Mouse (Mus musculus): ENCODE measurements at regions not wholly inside any gene's neighbourhood (a gene's known extent, or its start where the extent isn't known, plus 50 kb on each side); places are given as distances from the start of the nearest gene placed in this dataset.
A peak's percentile ranks its signal among the peaks of the same experiment; 100 is the strongest.

DNA sequence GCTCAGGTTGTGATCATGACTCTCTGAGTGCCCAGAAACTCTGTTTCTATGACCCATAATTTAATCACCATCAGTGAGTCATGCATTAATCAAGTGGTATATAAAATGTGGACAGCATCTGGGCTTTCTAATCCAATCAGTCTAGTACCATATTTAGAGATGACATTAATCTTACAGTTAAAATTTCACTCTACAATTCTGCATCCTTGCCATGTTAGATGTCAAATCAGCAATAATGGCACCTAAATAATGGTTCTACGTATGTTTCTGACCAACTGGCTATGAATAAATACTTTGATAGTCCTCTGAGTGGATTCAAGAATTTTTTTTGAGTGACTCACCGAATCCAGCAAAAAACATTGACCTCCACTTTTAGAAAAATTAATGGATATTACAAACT, 383.0 kb upstream of the Gm12666 start:
- no peaks in the 10 kb centered on the region for H3K79me2 ChIP-seq (ENCODE audit: control insufficient read depth, insufficient read depth)
- H3K27me3 ChIP-seq (ENCODE audit: control insufficient read depth, insufficient read depth, insufficient read length) = no peaks in the 10 kb centered on the region
- TF ChIP-seq E2F4 (IDR thresholded peaks at IDR 0.05; ENCODE audit: insufficient read depth) (no peak), REST (IDR thresholded peaks at IDR 0.05; ENCODE audit: insufficient read depth, insufficient read length) (no peak), TCF3 (IDR thresholded peaks at IDR 0.05; ENCODE audit: insufficient read length, low read depth) (no peak), USF1 (IDR thresholded peaks at IDR 0.05; ENCODE audit: low read depth) (no peak), POLR2AphosphoS2 (IDR thresholded peaks at IDR 0.05; ENCODE audit: insufficient read length, low read depth) (no peak), CEBPB (IDR thresholded peaks at IDR 0.05; ENCODE audit: insufficient read depth, poor library complexity, severe bottlenecking) (no peak)
- H3K4me3 ChIP-seq = no peak overlapping the region
- no peaks in the 10 kb centered on the region for H3K36me3 ChIP-seq (ENCODE audit: control insufficient read depth, insufficient read depth)
- no peak overlapping the region for H3K4me2 ChIP-seq (ENCODE audit: low read depth)
- no peak overlapping the region for H3ac ChIP-seq (ENCODE audit: control insufficient read depth, insufficient read length)

- no peaks in the 10 kb centered on the region for H3K79me2 ChIP-seq (ENCODE audit: control insufficient read depth, insufficient read depth)
- no peak overlapping the region for H3K4me2 ChIP-seq (ENCODE audit: low read depth)
- no peak overlapping the region for H3K4me3 ChIP-seq
- no peak overlapping the region for H3ac ChIP-seq (ENCODE audit: control insufficient read depth, insufficient read length)
- no peaks in the 10 kb centered on the region for H3K36me3 ChIP-seq (ENCODE audit: control insufficient read depth, insufficient read depth)
- no peaks in the 10 kb centered on the region for H3K27me3 ChIP-seq (ENCODE audit: control insufficient read depth, insufficient read depth, insufficient read length)
- no peak for TF ChIP-seq POLR2A (IDR thresholded peaks at IDR 0.05; ENCODE audit: insufficient read length, low read depth)
- no peak for TF ChIP-seq TCF3 (IDR thresholded peaks at IDR 0.05; ENCODE audit: insufficient read length, low read depth)
- TF ChIP-seq CEBPB (IDR thresholded peaks at IDR 0.05; ENCODE audit: insufficient read depth, poor library complexity, severe bottlenecking) = no peak
- TF ChIP-seq REST (IDR thresholded peaks at IDR 0.05; ENCODE audit: insufficient read depth, insufficient read length) = no peak
- TF ChIP-seq MAX (IDR thresholded peaks at IDR 0.05; ENCODE audit: low read depth) = no peak
These were observed 373.8 kb upstream of the Gm12666 start for GRCm38 (mm10) chr4:92565357-92565756.

GRCm38 (mm10) chr4:92555186-92555585, 363.6 kb upstream of the Gm12666 start:
- TF ChIP-seq CEBPB (IDR thresholded peaks at IDR 0.05; ENCODE audit: insufficient read depth, poor library complexity, severe bottlenecking) (no peak), E2F4 (IDR thresholded peaks at IDR 0.05; ENCODE audit: insufficient read depth) (no peak), USF1 (IDR thresholded peaks at IDR 0.05; ENCODE audit: low read depth) (peak; percentile 5), TCF3 (IDR thresholded peaks at IDR 0.05; ENCODE audit: insufficient read length, low read depth) (no peak)
- H3K4me3 ChIP-seq = no peak overlapping the region

DNA sequence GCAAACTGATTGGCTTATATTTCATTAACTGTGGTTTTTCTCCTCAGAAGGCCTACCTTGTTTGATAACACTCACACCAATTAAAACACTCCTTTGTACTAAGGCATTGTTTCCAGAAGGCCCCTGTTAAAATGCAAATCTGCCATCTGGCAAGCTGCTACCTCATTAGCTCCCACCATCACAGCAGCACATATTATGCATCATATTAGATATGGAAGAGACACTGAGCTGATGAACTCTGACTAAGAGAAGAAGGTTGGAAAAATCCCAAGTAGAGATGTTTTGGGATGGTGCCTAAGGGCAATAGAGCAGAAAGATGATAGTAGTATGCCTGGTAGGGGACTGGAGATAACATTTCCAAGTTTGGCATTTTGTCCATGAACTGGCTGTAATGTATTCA, 350.5 kb upstream of the Gm12666 start:
- no peaks in the 10 kb centered on the region for H3K36me3 ChIP-seq (ENCODE audit: control insufficient read depth, insufficient read depth)
- no peak overlapping the region for H3K4me3 ChIP-seq
- H3K27me3 ChIP-seq (ENCODE audit: control insufficient read depth, insufficient read depth, insufficient read length) = no peaks in the 10 kb centered on the region
- no peak overlapping the region for H3K4me2 ChIP-seq (ENCODE audit: low read depth)
- TF ChIP-seq CEBPB (IDR thresholded peaks at IDR 0.05; ENCODE audit: insufficient read depth, poor library complexity, severe bottlenecking) = no peak
- TF ChIP-seq E2F4 (IDR thresholded peaks at IDR 0.05; ENCODE audit: insufficient read depth) = no peak
- TF ChIP-seq MYOG (IDR thresholded peaks at IDR 0.05; ENCODE audit: control insufficient read depth in 1 of 3, insufficient read depth in 1 of 3, insufficient read length in 2 of 3, low read depth in 2 of 3) = no peak
- TF ChIP-seq REST (IDR thresholded peaks at IDR 0.05; ENCODE audit: insufficient read depth, insufficient read length) = no peak
- TF ChIP-seq MYOD1 (IDR thresholded peaks at IDR 0.05; ENCODE audit: control insufficient read depth in 1 of 3, insufficient read length in 2 of 3, low read depth in 2 of 3) = no peak
- no peak for TF ChIP-seq POLR2AphosphoS2 (IDR thresholded peaks at IDR 0.05; ENCODE audit: insufficient read length, low read depth)
- TF ChIP-seq TCF3 (IDR thresholded peaks at IDR 0.05; ENCODE audit: insufficient read length, low read depth) = no peak
- TF ChIP-seq POLR2A (IDR thresholded peaks at IDR 0.05; ENCODE audit: insufficient read length, low read depth) = no peak
- no peak for TF ChIP-seq SRF (IDR thresholded peaks at IDR 0.05; ENCODE audit: control insufficient read depth, insufficient read length, low read depth)
- no peak for TF ChIP-seq MAX (IDR thresholded peaks at IDR 0.05; ENCODE audit: low read depth)
- no peak for TF ChIP-seq TCF12 (IDR thresholded peaks at IDR 0.05; ENCODE audit: insufficient read depth, poor library complexity, severe bottlenecking)
- no peak for TF ChIP-seq USF1 (IDR thresholded peaks at IDR 0.05; ENCODE audit: low read depth)
- H3ac ChIP-seq (ENCODE audit: control insufficient read depth, insufficient read length) = no peak overlapping the region
- H3K79me2 ChIP-seq (ENCODE audit: control insufficient read depth, insufficient read depth) = no peaks in the 10 kb centered on the region

More at GRCm38 (mm10) chr4:92555186-92555585, 363.6 kb upstream of the Gm12666 start:
- Histone ChIP-seq H3K79me2 (ENCODE audit: control insufficient read depth, insufficient read depth) (no peaks in the 10 kb centered on the region), H3K4me2 (ENCODE audit: low read depth) (no peak overlapping the region), H3ac (ENCODE audit: control insufficient read depth, insufficient read length) (no peak overlapping the region), H3K27me3 (ENCODE audit: control insufficient read depth, insufficient read depth, insufficient read length) (no peaks in the 10 kb centered on the region), H3K36me3 (ENCODE audit: control insufficient read depth, insufficient read depth) (no peaks in the 10 kb centered on the region)

GRCm38 (mm10) chr4:92538296-92538695, 346.7 kb upstream of the Gm12666 start:
- H3K4me2 ChIP-seq (ENCODE audit: low read depth) = no peak overlapping the region
- H3ac ChIP-seq (ENCODE audit: control insufficient read depth, insufficient read length) = no peak overlapping the region
- H3K36me3 ChIP-seq (ENCODE audit: control insufficient read depth, insufficient read depth) = no peaks in the 10 kb centered on the region
- TF ChIP-seq E2F4 (IDR thresholded peaks at IDR 0.05; ENCODE audit: insufficient read depth) (no peak), USF1 (IDR thresholded peaks at IDR 0.05; ENCODE audit: low read depth) (no peak), POLR2AphosphoS2 (IDR thresholded peaks at IDR 0.05; ENCODE audit: insufficient read length, low read depth) (no peak), MAX (IDR thresholded peaks at IDR 0.05; ENCODE audit: low read depth) (no peak), POLR2A (IDR thresholded peaks at IDR 0.05; ENCODE audit: insufficient read length, low read depth) (no peak), TCF12 (IDR thresholded peaks at IDR 0.05; ENCODE audit: insufficient read depth, poor library complexity, severe bottlenecking) (no peak), MYOD1 (IDR thresholded peaks at IDR 0.05; ENCODE audit: control insufficient read depth in 1 of 3, insufficient read length in 2 of 3, low read depth in 2 of 3) (no peak), REST (IDR thresholded peaks at IDR 0.05; ENCODE audit: insufficient read depth, insufficient read length) (no peak)
- H3K27me3 ChIP-seq (ENCODE audit: control insufficient read depth, insufficient read depth, insufficient read length) = no peaks in the 10 kb centered on the region
- H3K4me3 ChIP-seq = no peak overlapping the region
- H3K79me2 ChIP-seq (ENCODE audit: control insufficient read depth, insufficient read depth) = no peaks in the 10 kb centered on the region
